Mouse (Mus musculus) MEL (cell line): ENCODE measurements at regions not wholly inside any gene's neighbourhood (a gene's known extent, or its start where the extent isn't known, plus 50 kb on each side); places are given as distances from the start of the nearest gene placed in this dataset.

Source experiments
- DNase-seq: peaks from one replicate; pipeline ENCODE4 v3.0.0; 2011; ENCODE audit warnings: low read depth, low spot score
- H3K27ac ChIP-seq: 2 replicates; pipeline ENCODE4 v1.5.1; 2012; ENCODE audit warnings: low read depth, mild to moderate bottlenecking, control low read depth, low read length, moderate library complexity; ENCODE audit not compliant: control insufficient read depth
- H3K27me3 ChIP-seq, 2 experiments: fragments of 150-350 bp in 1 of 2; sonication (generic) in 1 of 2; 2 replicates each; pipeline ENCODE4 v1.6.1; 2012; ENCODE audit warnings: low read length in 2 of 2, mild to moderate bottlenecking in 2 of 2, improper control_type of control experiment in 1 of 2, moderate library complexity in 1 of 2; ENCODE audit not compliant: insufficient read depth in 2 of 2, control insufficient read depth in 1 of 2
- H3K36me3 ChIP-seq, 2 experiments: 2 replicates each; pipeline ENCODE4 v1.6.1; 2012 to 2014; ENCODE audit warnings: low read length in 2 of 2, improper control_type of control experiment in 1 of 2, inconsistent platforms in 1 of 2, mild to moderate bottlenecking in 1 of 2; ENCODE audit not compliant: insufficient read depth in 2 of 2, control insufficient read depth in 1 of 2
- H3K4me1 ChIP-seq, 2 experiments: fragments of 150-350 bp in 1 of 2; sonication (generic) in 1 of 2; 2 replicates each; pipeline ENCODE4 v1.6.1; 2012; ENCODE audit warnings: low read length in 2 of 2, improper control_type of control experiment in 1 of 2, mild to moderate bottlenecking in 1 of 2; ENCODE audit not compliant: insufficient read depth in 2 of 2, control insufficient read depth in 1 of 2
- H3K4me3 ChIP-seq, 2 experiments: fragments of 150-350 bp in 1 of 2; sonication (generic) in 1 of 2; 2 replicates each; pipeline ENCODE4 v1.5.1; 2012; ENCODE audit warnings: low read depth in 2 of 2, low read length in 2 of 2, mild to moderate bottlenecking in 2 of 2, moderate library complexity in 2 of 2, control low read depth in 1 of 2, improper control_type of control experiment in 1 of 2; ENCODE audit not compliant: control insufficient read depth in 1 of 2, insufficient read depth in 1 of 2
- H3K79me2 ChIP-seq: 2 replicates; pipeline ENCODE4 v1.6.1; 2012; ENCODE audit warnings: mild to moderate bottlenecking, low read length, moderate library complexity; ENCODE audit not compliant: control insufficient read depth, poor library complexity, insufficient read depth
- H3K9ac ChIP-seq: 2 replicates; pipeline ENCODE4 v1.6.1; 2012; ENCODE audit warnings: low read depth, mild to moderate bottlenecking, control low read depth, low read length, moderate library complexity; ENCODE audit not compliant: control insufficient read depth, poor library complexity, severe bottlenecking
- H3K9me3 ChIP-seq: fragments of 150-350 bp; sonication (generic); replicated peaks from 2 replicates; pipeline ENCODE4 v1.6.1; 2012; ENCODE audit warnings: mild to moderate bottlenecking, low read length, improper control_type of control experiment, moderate library complexity; ENCODE audit not compliant: insufficient read depth
- BHLHE40 ChIP-seq: IDR thresholded peaks from 2 replicates; pipeline ENCODE4 v1.6.1; 2012; ENCODE audit warnings: low read depth, mild to moderate bottlenecking, inconsistent platforms, low read length, improper control_type of control experiment, borderline replicate concordance
- CHD1 ChIP-seq: IDR thresholded peaks from 2 replicates; pipeline ENCODE4 v1.6.1; 2012; ENCODE audit warnings: low read depth, mild to moderate bottlenecking, inconsistent platforms, low read length, improper control_type of control experiment
- CHD2 ChIP-seq: IDR thresholded peaks from 2 replicates; pipeline ENCODE4 v1.6.1; 2011; ENCODE audit warnings: low read length, improper control_type of control experiment
- CTCF ChIP-seq, 3 experiments: IDR thresholded peaks in 2 of 3; conservative IDR thresholded peaks in 1 of 3; 2 replicates each; pipeline ENCODE4 v1.5.1; 2011 to 2012; ENCODE audit warnings: low read length in 3 of 3, low read depth in 2 of 3, mild to moderate bottlenecking in 2 of 3, improper control_type of control experiment in 1 of 3, inconsistent platforms in 1 of 3, mixed read lengths in 1 of 3, moderate library complexity in 1 of 3; ENCODE audit not compliant: control insufficient read depth in 1 of 3, insufficient read depth in 1 of 3, poor library complexity in 1 of 3, severe bottlenecking in 1 of 3
- E2F4 ChIP-seq: IDR thresholded peaks from 2 replicates; pipeline ENCODE4 v1.6.1; 2011; ENCODE audit warnings: low read depth, low read length, improper control_type of control experiment, borderline replicate concordance
- ELF1 ChIP-seq: IDR thresholded peaks from 2 replicates; pipeline ENCODE4 v1.6.1; 2014; ENCODE audit warnings: low read depth, mild to moderate bottlenecking, inconsistent platforms, low read length, improper control_type of control experiment, moderate library complexity
- EP300 ChIP-seq, 2 experiments: IDR thresholded peaks; 2 replicates each; pipeline ENCODE4 v1.6.1; 2011; ENCODE audit warnings: improper control_type of control experiment in 2 of 2, low read length in 2 of 2, low read depth in 1 of 2, mild to moderate bottlenecking in 1 of 2
- GATA1 ChIP-seq: IDR thresholded peaks from 2 replicates; pipeline ENCODE4 v1.6.1; 2011; ENCODE audit warnings: low read depth, low read length, improper control_type of control experiment
- HCFC1 ChIP-seq: IDR thresholded peaks from 2 replicates; pipeline ENCODE4 v1.6.1; 2012; ENCODE audit warnings: low read depth, mild to moderate bottlenecking, inconsistent platforms, low read length, improper control_type of control experiment, moderate library complexity
- MAFK ChIP-seq: IDR thresholded peaks from 2 replicates; pipeline ENCODE4 v1.6.1; 2011; ENCODE audit warnings: low read depth, mild to moderate bottlenecking, low read length, improper control_type of control experiment, borderline replicate concordance
- MAX ChIP-seq: IDR thresholded peaks from 2 replicates; pipeline ENCODE4 v1.6.1; 2011; ENCODE audit warnings: low read length, improper control_type of control experiment
- MEF2A ChIP-seq: IDR thresholded peaks from 2 replicates; pipeline ENCODE4 v1.6.1; 2014; ENCODE audit warnings: low read depth, mild to moderate bottlenecking, inconsistent platforms, low read length, improper control_type of control experiment; ENCODE audit not compliant: poor library complexity, insufficient replicate concordance, severe bottlenecking; ENCODE audit errors: extremely low read depth
- MXI1 ChIP-seq: IDR thresholded peaks from 2 replicates; pipeline ENCODE4 v1.6.1; 2011; ENCODE audit warnings: mild to moderate bottlenecking, low read depth, low read length, improper control_type of control experiment
- MYB ChIP-seq: IDR thresholded peaks from 2 replicates; pipeline ENCODE4 v1.6.1; 2011; ENCODE audit warnings: mild to moderate bottlenecking, low read depth, low read length, improper control_type of control experiment
- MYC ChIP-seq: IDR thresholded peaks from 2 replicates; pipeline ENCODE4 v1.6.1; 2011; ENCODE audit warnings: low read depth, mild to moderate bottlenecking, low read length, improper control_type of control experiment, moderate library complexity
- NELFE ChIP-seq: IDR thresholded peaks from 2 replicates; pipeline ENCODE4 v1.6.1; 2011; ENCODE audit warnings: low read depth, low read length, improper control_type of control experiment
- NRF1 ChIP-seq: IDR thresholded peaks from 2 replicates; pipeline ENCODE4 v1.6.1; 2014; ENCODE audit warnings: low read depth, mild to moderate bottlenecking, inconsistent platforms, low read length, improper control_type of control experiment, moderate library complexity; ENCODE audit not compliant: poor library complexity, insufficient read depth, severe bottlenecking
- POLR2A ChIP-seq, 2 experiments: IDR thresholded peaks; 2 replicates each; pipeline ENCODE4 v1.6.1; 2011 to 2012; ENCODE audit warnings: low read length in 2 of 2, mild to moderate bottlenecking in 2 of 2, control low read depth in 1 of 2, improper control_type of control experiment in 1 of 2, low read depth in 1 of 2, moderate library complexity in 1 of 2; ENCODE audit not compliant: control insufficient read depth in 1 of 2, insufficient read depth in 1 of 2, poor library complexity in 1 of 2
- POLR2AphosphoS2 ChIP-seq: IDR thresholded peaks from 2 replicates; pipeline ENCODE4 v1.6.1; 2011; ENCODE audit warnings: low read length, improper control_type of control experiment
- POLR2AphosphoS5 ChIP-seq: IDR thresholded peaks from 2 replicates; pipeline ENCODE4 v1.6.1; 2012; ENCODE audit warnings: low read depth, borderline replicate concordance, mild to moderate bottlenecking, inconsistent platforms, low read length, moderate library complexity, mixed read lengths
- RAD21 ChIP-seq: IDR thresholded peaks from 2 replicates; pipeline ENCODE4 v1.6.1; 2011; ENCODE audit warnings: mild to moderate bottlenecking, low read depth, low read length, improper control_type of control experiment
- RCOR1 ChIP-seq: IDR thresholded peaks from 2 replicates; pipeline ENCODE4 v1.6.1; 2012; ENCODE audit warnings: low read depth, mild to moderate bottlenecking, inconsistent platforms, low read length, improper control_type of control experiment
- SIN3A ChIP-seq: IDR thresholded peaks from 2 replicates; pipeline ENCODE4 v1.6.1; 2012; ENCODE audit warnings: low read length, improper control_type of control experiment, inconsistent platforms
- TBP ChIP-seq: IDR thresholded peaks from 2 replicates; pipeline ENCODE4 v1.8.0; 2011; ENCODE audit warnings: low read depth, low read length, improper control_type of control experiment
- USF1 ChIP-seq: IDR thresholded peaks from 2 replicates; pipeline ENCODE4 v1.6.1; 2014; ENCODE audit warnings: low read depth, mild to moderate bottlenecking, inconsistent platforms, low read length, improper control_type of control experiment, moderate library complexity
- USF2 ChIP-seq, 2 experiments: IDR thresholded peaks; 2 replicates each; pipeline ENCODE4 v1.6.1; 2011 to 2012; ENCODE audit warnings: improper control_type of control experiment in 2 of 2, low read length in 2 of 2, borderline replicate concordance in 1 of 2, inconsistent platforms in 1 of 2, low read depth in 1 of 2, mild to moderate bottlenecking in 1 of 2; ENCODE audit not compliant: insufficient read depth in 1 of 2
- ZC3H11A ChIP-seq: IDR thresholded peaks from 2 replicates; pipeline ENCODE4 v1.6.1; 2012; ENCODE audit warnings: low read depth, mild to moderate bottlenecking, inconsistent platforms, low read length, improper control_type of control experiment

- no peaks in the 10 kb centered on the region for H3K36me3 ChIP-seq
- no peaks in the 10 kb centered on the region for H3K79me2 ChIP-seq
- H3K4me1 ChIP-seq = no peaks in the 10 kb centered on the region
- no peak for TF ChIP-seq SIN3A
- no peak for TF ChIP-seq USF1
- no peak for TF ChIP-seq NRF1
- no peak for TF ChIP-seq CTCF (IDR thresholded peaks at IDR 0.05 in 2 of 3, conservative IDR thresholded peaks at IDR 0.05 in 1 of 3; ENCODE audit: control insufficient read depth in 1 of 3, insufficient read depth in 1 of 3, low read depth in 2 of 3, low read length in 3 of 3, poor library complexity in 1 of 3, severe bottlenecking in 1 of 3)
- no peak for TF ChIP-seq MAX
- TF ChIP-seq, all 39 proteins: peak for 0
- Histone ChIP-seq H3K4me3 (no peak overlapping the region), H3K27me3 (no peaks in the 10 kb centered on the region), H3K9me3 (no peaks in the 10 kb centered on the region), H3K9ac (no peak overlapping the region), H3K27ac (no peak overlapping the region)
- DNase-seq = no peak
Measured at GRCm38 (mm10) chr3:149783903-149784608, 793.7 kb upstream of the Adgrl2 start.

- DNase-seq = no peak
- H3K79me2 ChIP-seq = no peaks in the 10 kb centered on the region
Measured at GRCm38 (mm10) chr3:149767847-149768421, 777.6 kb upstream of the Adgrl2 start.

GRCm38 (mm10) chr3:149761245-149761644 lies 770.9 kb upstream of the Adgrl2 start:
- H3K27ac ChIP-seq = no peak overlapping the region
- DNase-seq = no peak
- H3K27me3 ChIP-seq = no peaks in the 10 kb centered on the region; a peak in 1 of 4 replicates
- H3K9me3 ChIP-seq = no peaks in the 10 kb centered on the region
- no peaks in the 10 kb centered on the region for H3K36me3 ChIP-seq
- TF ChIP-seq MYC (no peak), NRF1 (no peak), MAFK (no peak), MXI1 (no peak), NELFE (no peak), EP300 (IDR thresholded peaks at IDR 0.05; ENCODE audit: low read depth in 1 of 2, low read length in 2 of 2) (no peak), POLR2AphosphoS5 (no peak), POLR2AphosphoS2 (no peak), E2F4 (no peak), RCOR1 (no peak), MAX (no peak), USF2 (IDR thresholded peaks at IDR 0.05; ENCODE audit: borderline replicate concordance in 1 of 2, insufficient read depth in 1 of 2, low read depth in 1 of 2, low read length in 2 of 2) (no peak), BHLHE40 (no peak), TBP (no peak), CTCF (IDR thresholded peaks at IDR 0.05 in 2 of 3, conservative IDR thresholded peaks at IDR 0.05 in 1 of 3; ENCODE audit: control insufficient read depth in 1 of 3, insufficient read depth in 1 of 3, low read depth in 2 of 3, low read length in 3 of 3, poor library complexity in 1 of 3, severe bottlenecking in 1 of 3) (no peak), MEF2A (no peak), GATA1 (no peak), RAD21 (no peak)
- no peaks in the 10 kb centered on the region for H3K79me2 ChIP-seq
- no peak overlapping the region for H3K4me3 ChIP-seq
- no peak overlapping the region for H3K9ac ChIP-seq
- no peaks in the 10 kb centered on the region for H3K4me1 ChIP-seq

More at GRCm38 (mm10) chr3:149767847-149768421, 777.6 kb upstream of the Adgrl2 start:
- Histone ChIP-seq H3K9ac (no peak overlapping the region), H3K27me3 (no peaks in the 10 kb centered on the region; a peak in 1 of 4 replicates), H3K4me3 (no peak overlapping the region), H3K27ac (no peak overlapping the region), H3K36me3 (no peaks in the 10 kb centered on the region), H3K4me1 (no peaks in the 10 kb centered on the region)
- TF ChIP-seq POLR2A (IDR thresholded peaks at IDR 0.05; ENCODE audit: control insufficient read depth in 1 of 2, insufficient read depth in 1 of 2, low read depth in 1 of 2, low read length in 2 of 2, poor library complexity in 1 of 2) = no peak
- no peak for TF ChIP-seq HCFC1
- TF ChIP-seq MYB = no peak
- TF ChIP-seq CHD1 = no peak
- no peak for TF ChIP-seq USF1
- no peak for TF ChIP-seq ZC3H11A
- no peak for TF ChIP-seq CHD2
- no peak for TF ChIP-seq POLR2AphosphoS5
- TF ChIP-seq ELF1 = no peak
- TF ChIP-seq, all 39 proteins: peak for 0
- H3K9me3 ChIP-seq = no peaks in the 10 kb centered on the region
